Mouse (Mus musculus): ENCODE measurements around the gene Usp37.

DNA sequence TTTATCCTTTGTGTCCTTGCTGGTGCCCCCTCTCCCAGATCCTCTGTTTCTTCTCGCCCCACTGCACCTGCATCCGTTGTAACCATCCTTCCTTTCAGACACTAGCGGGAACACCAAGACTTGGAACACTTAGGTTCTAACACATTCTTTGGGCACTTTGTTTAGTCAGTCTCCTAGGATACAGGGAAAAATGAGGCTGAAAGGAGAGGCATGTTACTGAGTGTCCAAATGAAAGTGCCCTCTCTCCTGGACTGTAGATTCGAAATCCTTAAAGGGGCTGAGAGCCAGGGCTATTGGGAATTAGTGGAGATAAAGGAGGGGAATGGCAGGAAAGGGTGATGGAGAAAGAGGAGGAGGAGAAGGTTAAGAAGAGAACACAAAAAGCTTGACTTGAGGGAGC, at the start of gene Usp37:
- TF ChIP-seq POLR2A (IDR thresholded peaks at IDR 0.05; ENCODE audit: low read depth, low read length) (no peak), CTCF (conservative IDR thresholded peaks at IDR 0.05; ENCODE audit: insufficient read depth, insufficient read length, low read depth, low read length) (no peak)
